Mouse (Mus musculus) neutrophil, adult 5-6 weeks (primary cell): Measurements from ENCODE around the gene Prcc. TPM values are rescaled to one million over a fixed set of nuclear protein-coding genes. Genes with fewer than 3 reads are reported as not detected.

Experiments
- ATAC-seq: fragments of 151-379, 151-347 bp; 2 replicates; pipeline ENCODE4 v1.8.0; 2017; ENCODE audit warnings: mild to moderate bottlenecking, moderate TSS enrichment; ENCODE audit not compliant: insufficient number of reproducible peaks, poor library complexity, low FRiP score, severe bottlenecking; ENCODE audit errors: extremely low read depth
- total RNA-seq: library from RNA; stranded (forward); fragments of 200-1000 nt; gene quantifications from 2 replicates; pipeline ENCODE4 v1.2.3, GENCODE M21; 2017

Gene Prcc
- total RNA-seq: 37.2 and 37.4 TPM in 2 replicates

DNA sequence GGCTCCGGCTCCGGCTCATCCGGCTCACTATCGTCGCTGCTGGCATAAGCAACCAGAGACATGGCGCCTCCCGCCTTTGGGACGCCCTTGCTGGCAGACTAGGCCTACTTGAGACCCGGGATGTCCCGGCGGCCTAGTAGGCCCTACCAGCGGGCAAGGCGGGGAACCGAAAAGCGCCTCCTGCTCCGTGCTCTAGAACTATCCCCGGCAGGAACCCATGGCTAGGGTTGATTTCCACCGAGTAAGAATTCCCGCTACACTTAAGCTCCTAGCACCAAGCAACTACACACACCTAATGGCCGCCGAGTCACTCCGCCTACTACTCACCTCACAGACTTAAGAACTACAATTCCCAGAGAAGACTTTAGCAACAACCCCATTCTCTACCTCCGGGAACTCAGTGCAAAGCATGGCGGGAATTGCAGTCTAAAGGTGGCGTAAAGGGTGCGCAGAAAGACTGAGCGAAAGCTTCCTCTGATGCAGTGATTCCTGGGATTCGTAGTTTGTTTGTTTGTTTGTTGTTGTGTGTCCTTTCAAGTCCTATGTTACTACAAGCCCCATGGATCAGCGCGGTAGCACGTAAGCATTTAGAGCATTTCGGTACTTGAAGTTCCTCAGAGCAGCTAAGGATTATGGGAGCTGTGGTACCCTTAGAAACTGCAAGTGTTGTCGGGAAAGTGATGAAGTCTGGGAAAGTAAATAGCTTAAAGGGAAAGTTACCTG, at the start of gene Prcc:
Prcc (minus strand) TSS at position 328 of the 723 bp plus-strand sequence.
- ATAC-seq: peak; percentile 98

DNA sequence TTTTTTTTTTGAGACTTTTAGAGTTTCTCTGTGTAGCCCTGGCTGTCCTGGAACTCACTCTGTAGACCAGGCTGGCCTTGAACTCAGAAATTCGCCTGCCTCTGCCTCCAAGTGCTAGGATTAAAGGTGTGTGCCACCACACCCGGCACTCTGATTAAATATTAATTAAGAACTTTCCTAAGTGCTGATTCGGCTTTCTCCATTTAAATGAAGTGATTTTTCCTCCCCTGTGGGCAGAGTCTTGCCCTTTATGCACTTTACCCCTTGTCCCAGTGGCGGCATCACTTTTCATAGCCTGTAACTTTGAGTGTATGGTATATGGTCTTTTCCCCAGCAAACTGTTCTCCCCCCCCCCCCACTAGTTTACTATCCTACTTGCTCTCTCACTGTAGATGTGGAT, 49.8 kb upstream of the Prcc start:
- ATAC-seq: no peak

DNA sequence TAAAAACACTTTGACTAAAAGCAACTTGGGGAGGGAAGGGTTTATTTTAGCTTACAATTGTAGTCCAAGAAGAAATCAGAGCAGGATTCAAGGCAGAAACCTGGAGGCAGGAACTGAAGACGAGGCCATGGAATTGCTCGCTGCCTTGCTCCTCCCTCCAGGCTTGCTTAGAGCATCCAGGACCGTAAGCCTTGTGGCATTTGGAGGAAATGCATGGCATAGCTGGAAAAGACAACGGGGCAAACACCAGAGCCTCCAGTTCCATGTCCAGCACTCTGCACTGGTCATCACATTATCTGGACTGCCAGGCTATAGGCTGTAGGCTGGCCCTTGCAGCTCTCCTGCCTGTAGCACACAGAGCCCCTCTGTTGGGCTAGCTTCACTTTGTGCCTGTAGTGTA, 49.1 kb upstream of the Prcc start:
- ATAC-seq: no peak

DNA sequence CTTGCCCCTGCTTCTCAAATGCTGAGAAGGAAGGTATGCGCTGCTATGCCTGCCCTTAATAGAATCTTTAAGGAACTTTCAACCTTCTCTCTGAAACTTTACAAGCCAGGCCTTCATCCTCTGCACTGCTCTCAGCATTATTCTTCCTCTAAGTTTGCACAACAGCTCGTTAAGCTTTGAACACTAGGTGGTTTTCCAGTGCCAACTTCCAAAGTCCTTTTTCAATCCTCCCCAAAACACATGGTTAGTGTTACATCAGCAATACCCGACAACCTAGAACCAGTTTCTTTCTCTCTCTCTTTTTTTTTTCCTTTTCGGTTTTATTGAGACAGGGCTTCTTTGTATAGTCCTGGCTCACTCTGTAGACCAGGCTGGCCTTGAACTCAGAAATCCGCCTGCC, 48.6 kb upstream of the Prcc start:
- ATAC-seq: no peak

DNA sequence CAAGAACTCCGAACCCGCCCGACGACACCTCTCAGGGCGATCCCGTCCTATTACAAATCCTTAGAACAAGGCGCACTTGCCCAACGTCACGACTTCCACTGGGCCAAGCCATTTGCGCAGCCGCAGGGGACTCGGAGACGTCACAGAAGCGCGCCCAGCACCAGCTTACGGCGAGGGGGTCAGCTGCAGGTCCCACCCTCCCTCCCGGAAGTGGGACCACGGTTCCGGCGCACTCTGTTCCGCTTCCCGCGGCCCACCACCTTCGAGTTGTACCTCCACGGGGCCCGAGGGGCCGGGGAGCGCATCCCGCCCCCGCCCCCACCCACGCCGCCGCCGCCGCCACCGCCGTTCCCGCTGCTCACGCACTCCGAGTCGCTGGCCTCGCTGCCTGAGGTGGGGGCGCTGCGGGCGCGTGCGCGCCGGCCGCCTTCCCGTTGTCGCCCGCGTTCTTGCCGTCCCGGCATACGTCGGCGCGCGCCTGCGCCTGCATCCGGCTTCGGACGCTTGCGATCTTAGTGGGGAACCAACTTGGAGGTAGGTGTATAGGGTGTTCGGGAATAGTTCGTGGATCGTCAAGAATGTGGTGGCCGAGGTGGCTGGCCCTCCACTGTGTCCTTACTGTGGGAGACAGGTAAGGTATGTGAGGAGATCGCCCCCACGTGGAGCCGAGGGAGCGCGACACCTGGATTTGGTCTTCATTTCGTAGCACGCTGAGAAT, 44.8 kb upstream of the Prcc start, which contains the start of the genes Isg20l2 and Rrnad1:
Isg20l2 (plus strand) TSS at position 237 of the 718 bp plus-strand sequence.
Rrnad1 (minus strand) TSS at position 640 of the 718 bp plus-strand sequence.
- ATAC-seq: peak; percentile 90

DNA sequence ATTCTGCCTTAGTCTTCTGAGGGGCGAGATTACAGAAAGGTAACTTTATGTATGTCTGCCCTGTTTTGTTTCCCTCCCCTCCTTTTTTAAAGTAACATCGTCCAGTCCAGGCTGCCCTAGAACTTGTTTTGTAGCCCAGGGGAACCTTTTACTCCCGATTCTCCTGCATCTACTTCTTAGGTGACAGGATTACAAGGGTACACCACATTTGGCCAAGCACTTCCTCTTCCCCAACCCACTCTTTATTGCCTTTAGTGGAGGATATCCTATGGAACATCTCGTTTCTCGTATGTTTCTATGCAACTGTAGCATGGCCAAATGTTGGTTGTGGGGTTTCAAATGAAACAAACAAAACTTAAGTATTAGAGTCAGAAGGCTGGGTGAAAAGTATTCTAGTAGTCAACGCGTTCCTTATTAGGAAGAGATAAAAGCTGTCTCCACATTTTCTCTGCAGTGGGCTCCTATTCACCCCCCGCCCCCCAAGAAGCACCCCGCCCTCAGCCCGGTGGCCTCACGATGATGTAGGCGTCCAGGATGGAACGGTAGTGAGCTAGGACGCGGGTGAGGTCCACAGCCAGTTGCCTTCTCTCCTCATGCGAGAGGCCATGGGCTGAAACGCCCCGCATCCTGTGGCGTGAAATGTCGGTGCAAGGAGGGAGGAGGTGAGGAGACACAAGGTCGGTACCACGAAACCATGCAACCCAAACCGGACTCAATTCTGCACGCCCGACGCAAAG, 44.1 kb upstream of the Prcc start:
- 0 out of 2 replicates have a peak, but pooled peaks have one; percentile 8 for ATAC-seq

DNA sequence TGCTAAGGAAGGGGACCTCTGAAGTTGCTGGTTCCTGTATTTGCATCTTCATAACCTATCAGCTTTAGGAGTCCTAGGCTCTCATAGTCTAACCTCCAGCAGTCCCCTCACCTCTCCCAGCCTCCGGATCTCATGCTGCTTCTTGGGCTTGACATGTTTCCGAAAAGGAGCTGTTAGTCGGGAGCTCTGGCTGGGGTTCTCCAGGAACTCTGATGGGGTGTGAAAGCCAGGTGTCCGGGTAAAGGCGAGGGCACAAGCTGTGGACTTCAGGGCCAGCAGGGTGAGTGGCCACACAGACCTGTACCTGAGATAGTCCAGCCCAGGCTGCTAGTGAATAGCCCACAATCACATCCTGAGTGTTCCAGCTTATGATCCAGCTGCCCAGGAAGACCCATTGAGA, 42.0 kb upstream of the Prcc start:
- ATAC-seq: no peak

DNA sequence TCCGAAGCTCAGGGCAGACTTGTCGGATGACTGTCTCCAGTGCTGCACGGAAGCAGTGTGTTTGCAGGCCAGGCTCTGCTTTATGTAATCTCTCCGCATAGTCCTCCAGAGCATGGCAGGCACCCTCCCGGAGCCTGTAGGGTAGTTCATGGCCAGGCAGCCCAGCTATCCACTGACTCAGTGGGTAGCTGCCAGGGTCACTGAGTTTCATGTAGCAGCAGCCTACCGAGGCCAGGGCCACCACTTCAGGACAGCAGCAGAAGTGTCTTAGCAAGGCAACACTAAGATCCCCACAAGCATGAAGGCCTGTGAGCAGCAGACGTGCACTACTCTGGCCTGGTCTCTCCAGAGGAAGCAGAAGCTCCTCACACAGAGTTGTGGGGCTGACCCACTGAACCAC, 39.6 kb upstream of the Prcc start:
- no peak for ATAC-seq

DNA sequence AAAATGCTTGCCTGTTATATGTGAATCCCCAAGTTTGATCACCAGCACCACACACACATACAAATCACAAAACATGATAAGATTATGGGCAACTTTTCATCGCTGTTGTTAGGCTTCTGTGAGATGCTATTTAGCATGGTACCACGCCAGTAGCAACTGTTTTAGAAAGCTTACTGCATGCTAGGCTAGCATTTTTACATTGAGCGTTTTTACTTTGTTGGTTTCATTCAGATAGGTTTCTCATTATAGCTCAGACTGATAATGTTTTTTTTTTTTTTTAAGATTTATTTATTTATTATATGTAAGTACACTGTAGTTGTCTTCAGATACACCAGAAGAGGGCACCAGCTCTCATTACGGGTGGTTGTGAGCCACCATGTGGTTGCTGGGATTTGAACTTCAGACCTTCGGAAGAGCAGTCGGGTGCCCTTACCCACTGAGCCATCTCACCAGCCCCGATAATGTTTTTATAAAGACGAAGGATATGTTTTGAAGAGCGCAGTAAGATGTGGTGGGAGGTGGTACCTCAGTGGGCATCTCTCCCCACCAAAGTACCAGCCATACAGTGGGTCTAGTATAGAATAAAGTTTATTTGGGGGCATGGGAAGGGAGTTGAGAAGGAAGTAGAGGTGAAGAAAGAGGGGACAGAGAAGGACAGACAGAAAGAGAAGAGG, 35.0 kb upstream of the Prcc start:
- no peak for ATAC-seq

DNA sequence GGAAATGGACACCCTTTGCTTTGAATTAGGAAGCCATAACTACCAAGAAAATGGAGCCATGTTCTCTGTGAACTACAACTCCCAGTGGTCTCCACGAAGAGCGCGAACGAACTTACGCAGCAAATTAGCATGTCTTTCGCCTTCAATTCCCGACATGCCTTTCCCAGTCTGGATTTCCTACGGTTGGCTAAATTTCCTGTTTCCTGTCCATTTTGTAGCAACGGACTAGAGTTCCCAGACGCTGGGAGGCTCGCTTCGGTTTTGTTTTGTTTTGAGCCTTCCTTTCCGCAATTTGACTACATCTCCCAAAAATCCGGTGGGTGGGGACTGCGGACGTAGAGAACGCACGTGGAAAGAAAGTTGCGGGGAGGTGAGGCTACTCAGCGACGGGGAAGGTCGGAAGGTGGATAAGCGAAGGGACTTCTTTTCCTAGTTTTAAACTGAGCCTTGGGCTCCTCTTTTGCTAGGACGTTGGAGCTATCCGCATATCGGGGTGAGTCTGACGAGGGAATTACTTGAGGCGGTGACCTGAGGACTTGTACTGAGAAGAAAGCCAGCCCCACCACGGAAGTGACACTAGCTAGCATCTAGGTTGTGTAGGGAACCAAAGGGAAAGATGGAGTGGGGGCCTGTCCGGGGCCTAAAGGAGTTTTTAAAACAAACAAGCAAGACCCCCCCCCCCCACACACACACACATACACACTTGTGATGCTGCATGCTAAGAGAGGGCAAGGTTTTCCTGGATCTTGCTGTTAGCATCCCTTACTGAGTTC, 34.1 kb upstream of the Prcc start, which contains the start of gene Mrpl24:
Mrpl24 (plus strand) TSS at position 171 of the 773 bp plus-strand sequence.
- ATAC-seq: peak; percentile 78

DNA sequence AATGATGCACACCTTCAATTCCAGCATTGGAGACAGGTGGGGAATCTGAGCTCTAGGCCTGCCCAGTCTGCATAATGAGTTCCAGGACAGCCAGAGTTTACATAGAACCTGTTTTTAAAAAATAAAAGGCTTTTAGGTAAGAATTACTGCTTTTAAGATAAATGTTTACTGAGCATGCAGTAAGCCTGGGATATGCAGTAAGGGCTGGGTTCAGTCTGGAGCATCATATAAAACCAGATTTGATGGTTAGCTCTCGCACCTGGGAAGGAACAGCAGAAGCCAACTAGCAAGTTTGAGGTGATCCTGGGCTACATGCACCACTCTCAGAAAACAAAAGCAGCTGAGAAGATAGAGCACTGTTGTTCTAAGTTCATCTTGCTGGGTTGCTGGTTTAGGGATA, 33.1 kb upstream of the Prcc start:
- ATAC-seq: no peak

DNA sequence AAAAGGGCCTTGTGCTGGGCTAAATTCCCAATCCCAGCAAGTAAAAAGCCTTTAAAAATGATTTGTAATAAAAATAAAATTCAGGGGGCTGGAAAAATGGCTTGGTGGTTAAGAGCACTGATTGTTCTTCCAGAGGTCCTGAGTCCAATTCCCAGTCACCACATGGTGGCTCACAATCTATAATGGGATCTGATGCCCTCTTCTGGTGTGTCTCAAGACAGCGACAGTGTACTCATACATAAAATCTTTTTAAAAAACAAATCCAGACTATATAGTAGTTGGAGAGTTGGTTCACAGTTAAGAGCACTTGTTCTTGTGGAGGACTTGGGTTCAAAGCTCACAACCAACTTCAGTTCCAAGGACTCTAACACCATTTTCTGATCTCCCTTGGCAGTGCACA, 31.6 kb upstream of the Prcc start:
- no peak for ATAC-seq

DNA sequence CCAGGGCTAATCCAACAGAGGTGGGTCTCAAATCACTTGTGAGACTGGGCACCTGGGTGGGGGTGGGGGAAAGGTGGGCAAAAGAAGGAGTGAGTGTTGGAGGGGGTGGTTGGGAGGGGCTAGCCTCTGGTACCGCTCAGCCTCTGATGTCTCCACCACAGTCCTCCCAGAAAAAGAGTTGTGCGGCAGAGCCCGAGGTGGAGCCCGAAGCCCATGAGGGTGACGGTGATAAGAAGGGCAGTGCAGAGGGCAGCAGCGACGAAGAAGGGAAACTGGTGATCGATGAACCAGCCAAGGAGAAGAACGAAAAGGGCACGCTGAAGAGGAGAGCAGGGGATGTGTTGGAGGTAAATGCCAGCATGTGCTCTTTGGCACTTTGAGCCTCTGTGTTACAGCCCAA, 28.5 kb upstream of the Prcc start:
- ATAC-seq: no peak

DNA sequence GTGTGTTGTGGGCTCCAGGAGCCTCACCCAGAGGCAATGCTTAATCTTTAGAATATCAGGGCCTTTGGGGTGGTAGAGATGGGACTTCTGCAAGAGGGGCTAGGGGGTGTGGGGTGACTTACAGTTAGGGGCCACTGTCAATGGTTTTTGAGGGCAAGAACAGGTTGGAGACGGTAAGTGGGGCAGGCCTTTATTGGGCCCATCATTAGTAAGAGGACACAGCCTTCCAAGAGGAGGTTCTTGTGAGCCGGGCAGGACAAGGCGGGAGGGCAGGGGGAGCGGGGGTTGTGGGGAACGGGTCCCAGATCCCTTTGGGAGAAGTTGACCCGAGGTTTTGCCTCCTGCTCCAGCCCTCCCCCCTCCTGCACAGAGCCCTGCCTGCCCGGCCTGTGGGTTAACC, 28.1 kb upstream of the Prcc start:
- ATAC-seq: no peak

DNA sequence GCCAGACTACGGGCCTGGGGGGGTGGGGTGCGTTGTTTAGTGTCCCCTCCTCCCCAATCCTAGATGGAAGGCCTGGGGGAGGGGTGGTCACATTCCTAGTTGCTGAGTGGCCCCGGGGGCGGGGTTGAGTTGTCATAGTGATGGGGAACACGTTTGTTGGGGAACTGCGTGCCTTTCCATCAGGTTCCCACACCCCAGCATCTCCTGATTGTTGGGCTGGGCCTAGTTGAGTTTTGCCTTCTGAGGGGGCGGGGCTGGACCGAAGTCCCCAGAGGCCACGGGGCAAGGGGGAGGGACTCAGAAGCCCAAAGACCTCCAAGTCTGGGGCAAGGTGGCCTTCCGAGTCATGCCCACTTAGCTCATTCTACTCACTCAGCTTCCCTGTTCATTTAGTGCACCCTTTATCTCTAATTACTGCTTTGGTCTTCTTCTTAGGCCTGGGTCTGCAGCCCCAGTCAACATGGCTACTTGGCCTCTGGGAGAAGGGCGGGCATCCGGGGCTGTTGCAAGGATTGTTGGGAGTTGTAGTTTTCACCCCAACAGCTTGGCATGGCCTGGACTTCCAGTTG, 25.2 kb upstream of the Prcc start:
- ATAC-seq: 0 out of 2 replicates have a peak, but pooled peaks have one; percentile 21

DNA sequence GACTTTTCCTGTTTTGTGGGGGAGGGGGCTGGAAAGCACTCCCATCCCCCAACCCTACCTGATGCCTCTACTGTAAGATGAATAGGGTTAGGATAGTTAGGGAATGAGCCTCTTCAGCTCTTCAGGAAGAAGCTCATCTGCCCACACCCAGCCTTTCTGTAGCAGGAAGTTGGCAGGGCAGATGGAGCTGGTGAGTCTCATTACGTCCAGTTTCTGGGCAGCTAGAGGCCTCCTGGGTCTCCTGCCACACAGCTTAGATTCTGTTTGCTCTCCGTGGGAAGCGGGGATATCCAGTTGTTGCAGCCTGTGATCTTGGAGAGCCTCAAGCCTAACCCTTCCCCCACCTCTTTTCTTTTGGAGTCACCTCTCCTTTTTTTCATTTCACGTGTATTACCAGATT, 24.5 kb upstream of the Prcc start:
- ATAC-seq: no peak

DNA sequence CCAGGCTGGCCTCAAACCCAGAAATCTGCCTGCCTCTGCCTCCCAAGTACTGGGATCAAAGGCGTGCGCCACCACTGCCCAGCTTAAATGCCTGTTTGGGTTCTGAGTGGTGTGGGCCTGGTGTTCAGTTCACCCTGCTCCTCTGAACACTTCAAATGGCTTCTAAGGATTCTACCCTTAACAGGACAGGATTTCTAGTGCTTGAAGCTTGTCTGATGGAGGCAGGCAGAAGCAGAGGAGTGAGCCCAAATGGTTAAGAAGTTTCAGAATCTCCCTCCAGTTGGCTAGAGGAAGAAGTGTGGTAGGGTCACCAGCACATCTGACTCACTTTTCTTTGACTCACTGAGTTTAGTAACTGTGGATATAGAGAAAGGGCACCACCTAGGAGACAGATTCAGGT, 24.0 kb upstream of the Prcc start:
- no peak for ATAC-seq

DNA sequence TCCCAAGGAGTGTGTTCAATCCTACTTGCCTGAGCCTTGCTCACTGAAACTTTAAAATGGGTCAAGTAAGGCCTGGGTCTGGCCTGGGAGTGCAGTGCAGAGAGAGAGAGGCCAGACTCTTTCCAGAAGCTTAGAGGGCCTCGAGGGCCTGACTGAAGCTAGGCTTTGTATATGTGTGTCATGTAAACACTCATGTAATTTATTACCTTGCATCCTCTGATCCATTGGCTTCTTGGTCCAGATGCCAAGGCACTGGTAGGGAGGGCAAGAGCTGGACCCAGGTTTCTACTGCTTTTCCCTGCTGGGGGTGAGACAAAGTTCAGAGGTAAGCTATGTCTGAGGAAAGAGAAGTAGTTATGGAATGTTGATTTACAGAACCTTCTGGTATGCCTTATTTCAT, 22.5 kb upstream of the Prcc start:
- ATAC-seq: no peak
